Mouse (Mus musculus) hindbrain, embryonic 15.5 days (tissue): ENCODE results near the gene Entpd8. TPM values are rescaled to one million over a fixed set of nuclear protein-coding genes. Genes with fewer than 3 reads are reported as not detected.

Source experiments
- ATAC-seq: fragments of 200-750 bp; cut with Nextera tagmentation; 2 replicates; pipeline ENCODE4 v1.8.0; 2017; ENCODE audit warnings: low read depth, moderate number of reproducible peaks, moderate TSS enrichment; ENCODE audit not compliant: low FRiP score
- H3K27ac ChIP-seq: fragments of 300-500 bp; sonication (generic); replicated peaks from 2 replicates; pipeline ENCODE4 v1.5.1; 2015; ENCODE audit warnings: mild to moderate bottlenecking, inconsistent platforms
- H3K27me3 ChIP-seq: fragments of 300-500 bp; sonication (generic); 2 replicates; pipeline ENCODE4 v1.6.1; 2015; ENCODE audit warnings: control low read depth, inconsistent platforms
- H3K36me3 ChIP-seq: fragments of 300-500 bp; sonication (generic); 2 replicates; pipeline ENCODE4 v1.6.1; 2015; ENCODE audit warnings: control low read depth, inconsistent platforms
- H3K4me1 ChIP-seq: fragments of 300-500 bp; sonication (generic); replicated peaks from 2 replicates; pipeline ENCODE4 v1.6.1; 2015; ENCODE audit warnings: control low read depth, inconsistent platforms
- H3K4me2 ChIP-seq: fragments of 300-500 bp; sonication (generic); 2 replicates; pipeline ENCODE4 v1.6.1; 2015; ENCODE audit warnings: moderate library complexity, mild to moderate bottlenecking, inconsistent platforms
- H3K4me3 ChIP-seq: fragments of 300-500 bp; sonication (generic); 2 replicates; pipeline ENCODE4 v1.5.1; 2015; ENCODE audit warnings: mild to moderate bottlenecking, inconsistent platforms
- H3K9ac ChIP-seq: fragments of 300-500 bp; sonication (generic); 2 replicates; pipeline ENCODE4 v1.6.1; 2015; ENCODE audit warnings: inconsistent platforms
- H3K9me3 ChIP-seq: fragments of 300-500 bp; sonication (generic); 2 replicates; pipeline ENCODE4 v1.6.1; 2016; ENCODE audit warnings: control low read depth, inconsistent platforms
- WGBS: fragments of 180-500 bp; shearing (Covaris S2); methylation state at CpG from one replicate; pipeline ENCODE4 v1.1.7; 2015; 5-methylcytosine and 5-hydroxymethylcytosine counted together
- microRNA-seq: library from miRNA; unstranded; fragments of <30 nt; microRNA quantifications from one replicate; pipeline ENCODE4, GENCODE M21; 2016
- polyA plus RNA-seq: library from polyadenylated mRNA; unstranded; fragments of >200 nt; fragmentation: Nextera tagmentation; extraction: Ambion mirVana; gene quantifications from 2 replicates; pipeline ENCODE4 v1.2.1, GENCODE M21; 2015

Entpd8 gene
- polyA plus RNA-seq, 1 experiment from 2014 or later, result 0.12 TPM

- no peak overlapping the region for H3K4me3 ChIP-seq
- no peaks in the 10 kb centered on the region for H3K27me3 ChIP-seq
- no peak overlapping the region for H3K9ac ChIP-seq
- 96% methylated on average over 5 of the region's 5 CpGs for WGBS
- H3K27ac ChIP-seq, result no peak overlapping the region
- no peaks in the 10 kb centered on the region for H3K9me3 ChIP-seq
- H3K36me3 ChIP-seq, result no peaks in the 10 kb centered on the region
- ATAC-seq, result no peak
- peaks cover 31% of the 10 kb centered on the region for H3K4me1 ChIP-seq
- no peak overlapping the region for H3K4me2 ChIP-seq
Measured at GRCm38 (mm10) chr2:25123527-25123926, 43.4 kb downstream of the Entpd8 start.

GRCm38 (mm10) chr2:25124411-25124810 lies 44.3 kb downstream of the Entpd8 start:
- H3K4me3 ChIP-seq, result no peak overlapping the region
- H3K27ac ChIP-seq, result no peak overlapping the region
- H3K9me3 ChIP-seq, result no peaks in the 10 kb centered on the region
- WGBS, result 73% methylated on average over 3 of the region's 3 CpGs
- ATAC-seq, result no peak
- no peak overlapping the region for H3K4me2 ChIP-seq
- H3K36me3 ChIP-seq, result no peaks in the 10 kb centered on the region
- H3K9ac ChIP-seq, result no peak overlapping the region
- peaks cover 36% of the 10 kb centered on the region for H3K4me1 ChIP-seq
- no peaks in the 10 kb centered on the region for H3K27me3 ChIP-seq

- no peak overlapping the region; the same call in none of the 2 replicates for H3K27ac ChIP-seq
- H3K9ac ChIP-seq, result no peak overlapping the region
- H3K27me3 ChIP-seq, result no peaks in the 10 kb centered on the region
- no peaks in the 10 kb centered on the region for H3K36me3 ChIP-seq
- 46% methylated on average over 6 of the region's 6 CpGs for WGBS
- no peak overlapping the region for H3K4me2 ChIP-seq
- no peak for ATAC-seq
- H3K4me3 ChIP-seq, result no peak overlapping the region
- H3K4me1 ChIP-seq, result peaks cover 36% of the 10 kb centered on the region
- H3K9me3 ChIP-seq, result no peaks in the 10 kb centered on the region
Measured at GRCm38 (mm10) chr2:25125146-25125545, 45.0 kb downstream of the Entpd8 start.

GRCm38 (mm10) chr2:25126011-25127010 lies 46.2 kb downstream of the Entpd8 start:
- 12% methylated on average over 19 of the region's 19 CpGs for whole genome bisulfite sequencing
- H3K9ac ChIP-seq, result no peak overlapping the region
- peak; percentile 88 for ATAC-seq
- H3K4me3 ChIP-seq, result no peak overlapping the region
- H3K27ac ChIP-seq, result peak overlapping the region; percentile 77
- no peaks in the 10 kb centered on the region for H3K27me3 ChIP-seq
- H3K9me3 ChIP-seq, result no peaks in the 10 kb centered on the region
- peaks cover 36% of the 10 kb centered on the region for H3K4me1 ChIP-seq
- H3K4me2 ChIP-seq, result no peak overlapping the region
- no peaks in the 10 kb centered on the region for H3K36me3 ChIP-seq

- no peak overlapping the region for H3K4me3 ChIP-seq
- no peak overlapping the region for H3K9ac ChIP-seq
- H3K4me2 ChIP-seq, result no peak overlapping the region
- ATAC-seq, result 0 out of 2 replicates have a peak, but pooled peaks have one; percentile 7
- WGBS, result 40% methylated on average over 5 of the region's 5 CpGs
- no peaks in the 10 kb centered on the region for H3K36me3 ChIP-seq
- no peaks in the 10 kb centered on the region for H3K27me3 ChIP-seq
- no peaks in the 10 kb centered on the region for H3K9me3 ChIP-seq
- peaks cover 36% of the 10 kb centered on the region for H3K4me1 ChIP-seq
- peak overlapping the region; percentile 77 for H3K27ac ChIP-seq
Measured at GRCm38 (mm10) chr2:25127206-25127605, 47.1 kb downstream of the Entpd8 start.

GRCm38 (mm10) chr2:25128072-25128471 lies 48.0 kb downstream of the Entpd8 start:
- 50% methylated on average over 11 of the region's 11 CpGs for WGBS
- Histone ChIP-seq H3K9ac (no peak overlapping the region), H3K4me2 (no peak overlapping the region), H3K9me3 (no peaks in the 10 kb centered on the region), H3K4me1 (peaks cover 36% of the 10 kb centered on the region), H3K27me3 (no peaks in the 10 kb centered on the region), H3K36me3 (no peaks in the 10 kb centered on the region), H3K27ac (peak overlapping the region; percentile 77; the same call in 1 of the 2 replicates), H3K4me3 (no peak overlapping the region)
- ATAC-seq, result no peak

- H3K36me3 ChIP-seq, result no peaks in the 10 kb centered on the region
- no peaks in the 10 kb centered on the region for H3K27me3 ChIP-seq
- no peak overlapping the region for H3K9ac ChIP-seq
- WGBS, result 77% methylated on average over 9 of the region's 9 CpGs
- no peak overlapping the region for H3K4me3 ChIP-seq
- H3K27ac ChIP-seq, result no peak overlapping the region
- no peak for ATAC-seq
- no peak overlapping the region for H3K4me2 ChIP-seq
- H3K9me3 ChIP-seq, result no peaks in the 10 kb centered on the region
- H3K4me1 ChIP-seq, result peaks cover 24% of the 10 kb centered on the region
Measured at GRCm38 (mm10) chr2:25131601-25132000, 51.5 kb downstream of the Entpd8 start.

Small RNAs within 50 kb of the gene (microRNA-seq; reads per million reads assigned to microRNA genes)
- gene Gm24328 (not detected), gene Mir7664 (not detected)

Other genes starting within 250 kb of the Entpd8 start
- 89.4 and 90.3 TPM in 2 replicates for gene Ehmt1, start 160.7 kb upstream of the Entpd8 start, polyA plus RNA-seq
- 37.8 and 41.5 TPM in 2 replicates for gene Arrdc1, start 145.1 kb upstream of the Entpd8 start, polyA plus RNA-seq
- gene Zmynd19, start 130.5 kb upstream of the Entpd8 start, polyA plus RNA-seq, result 23.8 and 25.4 TPM in 2 replicates
- 35.5 and 36.0 TPM in 2 replicates for gene Dph7, start 117.9 kb upstream of the Entpd8 start, polyA plus RNA-seq
- gene Mrpl41, start 105.2 kb upstream of the Entpd8 start, polyA plus RNA-seq, result 157 and 171 TPM in 2 replicates
- 3.3 and 3.9 TPM in 2 replicates for gene Pnpla7, start 104.3 kb upstream of the Entpd8 start, polyA plus RNA-seq
- 166 and 188 TPM in 2 replicates for gene Nsmf, start 25.9 kb upstream of the Entpd8 start, polyA plus RNA-seq
- not detected in 2 replicates for gene Noxa1, start 14.8 kb downstream of the Entpd8 start, polyA plus RNA-seq
- 18.9 and 20.2 TPM in 2 replicates for gene Nrarp, start 100.5 kb downstream of the Entpd8 start, polyA plus RNA-seq
- 1.9 and 2.3 TPM in 2 replicates for gene Tor4a, start 116.6 kb downstream of the Entpd8 start, polyA plus RNA-seq
- gene Nelfb, start 131.2 kb downstream of the Entpd8 start, polyA plus RNA-seq, result 108 and 112 TPM in 2 replicates
- gene Stpg3, start 134.3 kb downstream of the Entpd8 start, polyA plus RNA-seq, result not detected in 2 replicates
- 0.70 and 0.72 TPM in 2 replicates for gene Fam166a, start 138.4 kb downstream of the Entpd8 start, polyA plus RNA-seq
- gene Tubb4b, start 144.4 kb downstream of the Entpd8 start, polyA plus RNA-seq, result 444 and 468 TPM in 2 replicates
- not detected in 2 replicates for gene Slc34a3, start 154.1 kb downstream of the Entpd8 start, polyA plus RNA-seq
- not detected in 2 replicates for gene Rnf224, start 156.5 kb downstream of the Entpd8 start, polyA plus RNA-seq
- 145 and 177 TPM in 2 replicates for gene Rnf208, start 162.0 kb downstream of the Entpd8 start, polyA plus RNA-seq
- 0.23 TPM in 1 of 2 replicates, not detected in the other for gene Cysrt1, start 162.1 kb downstream of the Entpd8 start, polyA plus RNA-seq
- 4.9 and 6.3 TPM in 2 replicates for gene AL732309.1, start 166.6 kb downstream of the Entpd8 start, polyA plus RNA-seq
- 13.4 and 13.8 TPM in 2 replicates for gene Tmem203, start 175.1 kb downstream of the Entpd8 start, polyA plus RNA-seq
- gene Tprn, start 182.3 kb downstream of the Entpd8 start, polyA plus RNA-seq, result 17.1 and 21.5 TPM in 2 replicates
- 171 and 183 TPM in 2 replicates for gene Ssna1, start 192.1 kb downstream of the Entpd8 start, polyA plus RNA-seq
- 139 and 143 TPM in 2 replicates for gene Anapc2, start 192.2 kb downstream of the Entpd8 start, polyA plus RNA-seq
- gene Tmem210, start 207.8 kb downstream of the Entpd8 start, polyA plus RNA-seq, result not detected in 2 replicates
- 0.18 TPM in 1 of 2 replicates, not detected in the other for gene Lrrc26, start 209.6 kb downstream of the Entpd8 start, polyA plus RNA-seq
- 58.4 and 61.3 TPM in 2 replicates for gene Grin1, start 238.9 kb downstream of the Entpd8 start, polyA plus RNA-seq